Mouse (Mus musculus) mouse trophoblast stem cell (cell line): ENCODE measurements around the gene Ncam1.

ENCODE experiments used
- in situ Hi-C, 2 experiments: fragments of 300-500 bp; cut with MseI, MboI; formaldehyde crosslinking; loops; 2 replicates in 1 of 2; 3 replicates in 1 of 2; pipeline ENCODE4 v1.15.1; 2025

Gene Ncam1

GRCm38 (mm10) chr9:49679270-49679669, 119.5 kb downstream of the Ncam1 start:
- in situ Hi-C loops, result no loop called here

GRCm38 (mm10) chr9:49675696-49676465, 122.8 kb downstream of the Ncam1 start:
- in situ Hi-C loops, result no loop called here

- in situ Hi-C loops, result no loop called here
These were observed 126.0 kb downstream of the Ncam1 start for GRCm38 (mm10) chr9:49672646-49673199.

- in situ Hi-C loops, result no loop called here
These were observed 131.7 kb downstream of the Ncam1 start for GRCm38 (mm10) chr9:49667066-49667465.

DNA sequence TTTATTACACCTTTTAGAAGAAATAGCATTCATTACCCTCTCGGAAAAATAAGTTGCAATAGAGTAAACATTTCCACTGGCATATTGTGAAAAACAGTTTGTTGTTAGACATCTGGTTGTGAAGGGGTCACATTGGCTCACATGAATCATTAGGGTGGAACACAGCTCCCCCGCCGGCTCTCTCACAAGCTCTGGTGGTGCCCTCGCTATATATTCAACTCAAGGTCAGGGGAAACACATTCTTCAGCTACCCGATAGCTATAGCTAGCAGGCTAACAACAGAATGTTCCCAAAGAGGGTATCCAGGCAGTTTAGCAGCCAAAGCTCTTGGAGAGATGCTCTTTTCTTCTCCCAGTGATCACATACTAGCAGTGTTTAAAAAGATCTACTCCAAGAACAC, 133.4 kb downstream of the Ncam1 start:
- in situ Hi-C loops, result no loop called here

DNA sequence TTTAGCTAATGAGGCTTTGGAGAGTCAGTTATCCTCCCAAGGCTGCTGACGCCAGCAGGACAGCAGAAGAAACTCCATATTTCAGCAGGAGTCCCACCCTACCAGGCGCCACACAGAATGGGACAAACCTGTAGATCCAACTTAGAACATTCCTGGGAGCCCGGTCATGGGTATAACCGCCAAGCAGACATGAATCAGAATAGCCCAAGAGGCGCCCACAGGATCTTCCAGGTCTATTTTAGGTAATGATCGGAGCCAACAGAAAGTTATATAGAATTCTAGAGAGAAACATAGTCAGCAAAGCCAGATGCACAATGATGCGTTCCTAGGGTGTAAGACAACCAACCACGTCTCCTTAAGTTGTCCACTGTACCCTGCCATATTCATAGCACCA, 134.8 kb downstream of the Ncam1 start:
- in situ Hi-C loops, result no loop called here

DNA sequence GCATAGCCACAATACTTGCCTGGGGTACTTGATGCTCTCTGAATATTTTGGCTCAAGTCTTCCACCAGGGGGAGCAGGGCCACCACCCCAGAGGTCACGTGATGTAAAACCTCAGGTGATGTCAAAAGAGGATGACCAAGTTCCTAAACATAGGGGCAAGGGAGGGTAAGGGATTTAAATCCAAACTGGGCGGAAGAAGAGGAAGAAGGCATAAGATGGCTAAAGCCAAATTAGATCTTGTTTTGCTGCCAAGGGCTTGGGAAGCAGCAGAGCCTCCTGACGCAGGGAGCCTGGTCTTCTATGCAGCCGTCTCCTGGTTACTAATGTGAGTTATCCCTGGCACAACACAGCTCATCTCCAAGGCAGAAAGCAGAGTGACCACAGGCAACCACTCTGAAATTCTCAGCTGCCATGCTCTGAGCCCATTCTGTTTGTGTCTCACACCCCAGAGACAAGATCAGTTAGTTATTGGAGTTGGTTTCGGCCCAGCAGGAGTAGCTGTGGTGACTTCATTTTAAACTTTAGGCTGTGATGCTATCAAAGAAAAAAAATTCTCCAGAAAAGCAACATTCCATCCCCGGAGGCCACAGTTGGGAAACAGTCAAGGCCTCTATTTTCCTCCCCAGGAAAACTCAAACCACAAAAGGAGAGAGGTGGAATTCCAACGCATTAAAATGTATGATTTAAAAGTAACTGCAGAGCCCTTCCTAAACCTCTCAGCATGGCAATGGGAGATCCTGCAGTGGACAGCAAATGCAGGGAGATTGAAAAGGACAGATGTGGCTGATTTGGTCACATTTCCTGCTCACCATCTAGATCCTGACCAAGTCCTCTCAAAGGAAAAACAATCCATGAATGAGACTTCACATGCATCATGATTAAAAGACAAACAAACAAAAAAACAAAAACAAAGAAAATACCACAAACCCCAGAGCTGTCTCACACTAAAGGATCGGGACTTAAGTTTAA, 135.5 kb downstream of the Ncam1 start:
- in situ Hi-C loops, result no loop called here

GRCm38 (mm10) chr9:49661480-49661879, 137.2 kb downstream of the Ncam1 start:
- in situ Hi-C loops, result no loop called here

- in situ Hi-C loops, result no loop called here
These were observed 140.3 kb downstream of the Ncam1 start for GRCm38 (mm10) chr9:49658381-49658856.

DNA sequence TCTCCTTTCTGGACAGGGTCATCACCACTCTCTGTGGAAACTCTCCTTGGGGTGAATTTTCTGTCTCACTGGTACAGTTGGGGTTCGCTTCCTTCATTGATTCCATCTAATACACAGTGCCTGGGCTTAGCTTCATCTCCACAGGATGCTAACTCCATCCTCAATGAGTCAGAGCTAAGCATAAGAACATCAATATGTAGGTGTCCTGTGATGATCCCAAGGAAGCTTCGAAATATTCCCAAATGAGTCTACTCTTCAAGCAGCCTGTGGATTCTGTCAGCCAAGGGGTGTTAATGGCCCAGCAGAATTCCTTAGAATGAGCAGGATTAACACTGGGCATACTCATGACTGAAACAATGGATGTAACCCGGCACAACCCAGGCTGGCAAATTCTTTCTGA, 144.3 kb downstream of the Ncam1 start:
- in situ Hi-C loops, result no loop called here

DNA sequence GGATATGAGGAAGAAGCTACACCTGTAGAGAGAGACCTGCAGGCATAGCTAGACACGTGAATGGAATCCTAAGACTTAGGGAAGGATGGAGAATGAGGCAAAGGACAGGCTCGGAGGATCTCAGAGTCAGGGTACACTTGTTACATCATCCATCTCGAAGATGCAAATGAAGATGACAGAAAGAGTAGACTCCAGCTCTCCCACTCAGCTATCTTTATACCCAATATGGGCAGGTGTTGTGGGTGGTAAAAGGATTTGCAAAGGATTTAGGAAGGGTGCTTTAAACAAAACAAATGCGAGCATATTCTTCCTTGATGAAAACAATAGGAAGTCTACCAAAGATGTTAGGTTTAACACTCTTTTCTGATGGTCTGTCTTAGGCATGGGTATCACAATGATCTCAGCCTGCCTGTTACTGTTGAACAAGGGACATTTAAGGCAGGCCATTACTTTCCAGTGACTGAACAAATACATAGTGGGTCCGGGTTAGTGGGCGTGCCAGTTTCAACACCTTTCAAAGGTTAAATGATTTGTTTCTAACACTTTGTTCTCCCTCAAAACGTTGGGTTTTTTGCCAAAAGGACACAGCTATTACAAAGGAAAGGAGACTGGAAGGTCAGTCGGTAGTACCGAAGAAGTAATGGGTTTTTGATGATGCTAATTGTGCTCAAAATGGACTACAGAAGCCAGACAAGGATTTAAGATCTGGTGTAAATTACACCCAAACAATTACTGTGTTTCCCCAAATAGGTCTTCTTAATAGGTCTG, 145.1 kb downstream of the Ncam1 start:
- in situ Hi-C loops, result no loop called here

DNA sequence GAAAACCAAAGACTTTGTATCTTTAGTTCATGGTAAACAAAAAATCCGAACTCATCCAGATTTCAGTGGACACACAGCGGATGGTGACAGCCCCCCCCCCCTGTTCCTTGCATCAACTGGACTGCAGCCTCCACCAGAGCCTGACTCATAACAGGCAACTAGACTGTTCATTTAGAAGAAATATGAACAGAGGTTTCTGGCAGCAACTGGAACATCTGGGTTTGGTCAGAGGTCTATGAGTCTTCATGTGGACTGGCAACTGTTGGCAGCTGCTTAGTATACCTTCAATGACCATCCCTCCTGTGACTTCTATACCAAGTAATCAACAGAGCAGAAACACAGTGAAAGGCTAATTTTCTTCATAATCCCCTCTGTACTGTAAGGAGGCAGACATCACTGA, 154.4 kb downstream of the Ncam1 start:
- in situ Hi-C loops, result no loop called here

DNA sequence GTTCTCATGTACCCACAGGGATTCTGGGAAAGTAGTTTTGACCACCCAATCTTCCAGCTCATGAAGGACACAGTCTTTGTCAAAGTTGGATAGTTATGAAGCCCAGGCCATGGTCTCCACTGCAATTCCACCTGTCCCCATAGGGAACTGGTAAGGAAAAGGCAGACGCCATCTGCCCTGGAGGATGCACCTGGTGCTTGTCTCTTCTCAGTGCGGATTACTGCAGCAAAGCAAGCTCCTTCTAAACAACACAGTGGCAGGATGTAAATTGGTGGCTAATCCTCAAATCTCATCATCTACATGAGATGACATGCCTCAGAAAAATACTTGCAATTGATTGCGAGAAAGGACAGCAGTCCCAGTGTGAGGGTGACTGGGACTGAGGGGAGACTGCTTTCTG, 158.0 kb downstream of the Ncam1 start:
- in situ Hi-C loops, result no loop called here

DNA sequence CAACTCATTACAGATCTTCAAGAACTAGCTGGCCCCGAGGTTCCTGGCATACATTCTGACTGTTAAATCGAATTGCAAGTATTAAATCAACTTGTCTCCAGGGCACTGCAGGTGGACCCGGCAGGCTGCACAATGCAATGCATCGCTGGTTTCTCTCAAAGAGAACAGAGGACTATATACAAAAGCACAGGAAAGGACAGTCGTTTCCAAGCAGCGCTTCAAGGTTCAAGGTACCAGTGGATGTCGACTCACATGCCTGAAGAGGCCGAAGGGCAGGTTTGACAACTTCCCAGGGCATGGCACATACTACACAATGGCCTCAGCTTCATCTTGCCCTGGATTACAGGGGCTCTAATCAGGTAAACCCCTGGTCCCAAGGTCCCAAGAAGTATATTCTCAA, 158.6 kb downstream of the Ncam1 start:
- in situ Hi-C loops, result no loop called here

DNA sequence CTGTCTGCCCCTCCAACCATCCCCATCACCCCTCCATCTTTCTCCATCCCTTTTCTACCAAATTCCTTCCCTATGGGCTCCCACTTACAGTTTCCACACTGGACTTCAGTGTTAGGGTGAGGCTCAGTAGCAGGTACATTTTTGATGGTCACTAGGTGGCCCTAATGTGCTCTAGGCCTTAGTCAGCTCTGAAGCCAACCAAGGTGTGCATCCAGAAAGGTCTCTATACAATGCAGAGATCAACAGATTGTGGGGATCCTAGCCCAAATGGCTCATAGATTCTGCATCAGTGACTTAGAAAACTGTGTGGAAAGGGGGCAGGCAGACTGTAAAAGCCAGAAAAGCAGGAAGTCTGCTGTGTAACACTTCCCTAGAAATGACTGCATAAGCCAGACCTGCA, 160.8 kb downstream of the Ncam1 start:
- in situ Hi-C loops, result no loop called here

GRCm38 (mm10) chr9:49635668-49636326, 162.9 kb downstream of the Ncam1 start:
- in situ Hi-C loops, result no loop called here

- in situ Hi-C loops, result no loop called here
These were observed 166.1 kb downstream of the Ncam1 start for GRCm38 (mm10) chr9:49632591-49632990.

DNA sequence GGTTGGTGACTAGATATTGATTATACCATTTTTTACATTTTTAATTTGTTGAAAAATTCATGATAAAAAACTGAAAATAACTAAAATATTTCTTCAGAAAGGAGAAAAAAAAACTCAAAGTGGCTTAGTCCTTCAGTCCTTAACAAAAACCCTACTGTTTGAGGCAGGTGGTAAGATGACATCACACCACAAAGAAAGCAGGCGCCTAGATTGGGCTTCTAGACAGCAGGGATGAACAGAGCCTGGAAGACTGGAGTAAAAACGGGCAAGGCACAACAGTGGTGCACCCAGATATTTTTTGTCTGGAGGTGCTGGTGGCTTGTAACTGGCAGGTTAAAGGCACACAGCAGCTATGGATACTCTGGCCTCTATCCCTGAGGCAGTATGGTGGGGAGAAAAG, 168.4 kb downstream of the Ncam1 start:
- in situ Hi-C loops, result no loop called here

DNA sequence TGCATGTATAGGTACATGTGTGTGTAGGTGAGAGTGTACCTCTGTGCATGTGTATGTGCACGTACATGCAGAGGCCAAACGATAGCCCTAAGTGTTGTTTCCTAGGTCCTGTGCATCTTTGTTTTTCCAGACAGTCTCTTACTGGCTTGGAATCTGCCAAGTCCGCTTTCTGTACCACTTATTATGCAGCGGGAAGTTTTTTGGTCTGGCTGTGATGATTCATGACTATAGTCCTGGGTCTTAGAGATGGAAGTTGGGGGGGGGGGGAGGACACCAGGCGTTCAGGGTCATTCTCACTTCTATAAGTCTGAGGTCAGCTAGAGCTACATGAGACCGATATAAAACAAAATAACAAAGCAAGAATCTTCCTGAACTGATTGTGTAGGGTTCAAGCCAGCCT, 173.8 kb downstream of the Ncam1 start:
- in situ Hi-C loops, result no loop called here

GRCm38 (mm10) chr9:49623934-49624505, 174.7 kb downstream of the Ncam1 start:
- in situ Hi-C loops, result no loop called here
